Mouse (Mus musculus): ENCODE results near the gene Plekha4.
A peak's percentile ranks its signal among the peaks of the same experiment; 100 is the strongest.

GRCm38 (mm10) chr7:45521728-45522184 lies 4.4 kb upstream of the Plekha4 start:
- TF ChIP-seq POLR2A (IDR thresholded peaks at IDR 0.05; ENCODE audit: control insufficient read depth, extremely low read depth, insufficient read depth, low read length, poor library complexity) (peak; percentile 52; the same call in 1 of the 2 replicates), CTCF (IDR thresholded peaks at IDR 0.05; ENCODE audit: borderline replicate concordance, control insufficient read depth, extremely low read depth, insufficient read depth, low read length, poor library complexity) (peak; percentile 64; the same call in 1 of the 2 replicates)
